Mouse (Mus musculus): ENCODE measurements around the gene Obp2b.
A peak's percentile ranks its signal among the peaks of the same experiment; 100 is the strongest.
"Not testable (repeated sequence)": the region's sequence is repeated elsewhere in the genome, so short reads cannot be mapped to it uniquely, and the experiment has no call there.

The Obp2b gene

GRCm38 (mm10) chr2:25736709-25737108 is at the start of gene Obp2b:
Gene Obp2b (plus strand): TSS chr2:25737009.
- not testable (repeated sequence) for DNase-seq (ENCODE audit: low spot score)

- peak; percentile 40 for DNase-seq (ENCODE audit: low spot score)
Observed at GRCm38 (mm10) chr2:25694605-25695004, 42.2 kb upstream of the Obp2b start.

GRCm38 (mm10) chr2:25696951-25697350 is 39.9 kb upstream of the Obp2b start:
- no peak for DNase-seq (ENCODE audit: low spot score)

GRCm38 (mm10) chr2:25698696-25699095 is 38.1 kb upstream of the Obp2b start:
- DNase-seq (ENCODE audit: low spot score) = no peak

- DNase-seq (ENCODE audit: low spot score) = not testable (repeated sequence)
Observed at GRCm38 (mm10) chr2:25699743-25700142, 37.1 kb upstream of the Obp2b start, which contains the start of gene Obp2a. Gene Obp2a (plus strand): TSS chr2:25700043.

GRCm38 (mm10) chr2:25701001-25701400 is 35.8 kb upstream of the Obp2b start:
- no peak for DNase-seq (ENCODE audit: low spot score)

- DNase-seq (ENCODE audit: low spot score) = no peak
Observed at GRCm38 (mm10) chr2:25703706-25704105, 33.1 kb upstream of the Obp2b start.

- peak; percentile 81 for DNase-seq (ENCODE audit: low spot score)
Observed at GRCm38 (mm10) chr2:25706643-25707481, 29.9 kb upstream of the Obp2b start, which contains the start of gene Bmyc. Gene Bmyc (plus strand): TSS chr2:25706739.

- peak; percentile 42 for DNase-seq (ENCODE audit: low spot score)
Observed at GRCm38 (mm10) chr2:25708121-25708520, 28.7 kb upstream of the Obp2b start.

- DNase-seq (ENCODE audit: low spot score) = not testable (repeated sequence)
Observed at GRCm38 (mm10) chr2:25709056-25709455, 27.8 kb upstream of the Obp2b start.

- DNase-seq (ENCODE audit: low spot score) = not testable (repeated sequence)
Observed at GRCm38 (mm10) chr2:25709791-25710190, 27.0 kb upstream of the Obp2b start.

- not testable (repeated sequence) for DNase-seq (ENCODE audit: low spot score)
Observed at GRCm38 (mm10) chr2:25711641-25712040, 25.2 kb upstream of the Obp2b start.

- no peak for DNase-seq (ENCODE audit: low spot score)
Observed at GRCm38 (mm10) chr2:25717222-25717621, 19.6 kb upstream of the Obp2b start.

- no peak for DNase-seq (ENCODE audit: low spot score)
Observed at GRCm38 (mm10) chr2:25733199-25733930, 3.4 kb upstream of the Obp2b start.

GRCm38 (mm10) chr2:25741671-25742070 is 4.9 kb downstream of the Obp2b start:
- peak; percentile 17 for DNase-seq (ENCODE audit: low spot score)

- DNase-seq (ENCODE audit: low spot score) = no peak
Observed at GRCm38 (mm10) chr2:25754201-25754600, 17.4 kb downstream of the Obp2b start.

- no peak for DNase-seq (ENCODE audit: low spot score)
Observed at GRCm38 (mm10) chr2:25758064-25758625, 21.3 kb downstream of the Obp2b start.

GRCm38 (mm10) chr2:25765269-25765668 is 28.5 kb downstream of the Obp2b start, which contains the start of gene Lcn3:
Gene Lcn3 (plus strand): TSS chr2:25765569.
- DNase-seq (ENCODE audit: low spot score) = no peak

GRCm38 (mm10) chr2:25767764-25768163 is 31.0 kb downstream of the Obp2b start:
- no peak for DNase-seq (ENCODE audit: low spot score)

- no peak for DNase-seq (ENCODE audit: low spot score)
Observed at GRCm38 (mm10) chr2:25773507-25773906, 36.7 kb downstream of the Obp2b start.

- DNase-seq (ENCODE audit: low spot score) = no peak
Observed at GRCm38 (mm10) chr2:25774640-25775039, 37.8 kb downstream of the Obp2b start.

GRCm38 (mm10) chr2:25775991-25776390 is 39.2 kb downstream of the Obp2b start:
- no peak for DNase-seq (ENCODE audit: low spot score)

Data from MN1 (cell line).